Mouse (Mus musculus) neural tube, embryonic 14.5 days (tissue): ENCODE data around the gene Wdr90. TPM values are rescaled to one million over a fixed set of nuclear protein-coding genes. Genes with fewer than 3 reads are reported as not detected.

Experiments
- ATAC-seq: fragments of 200-750 bp; cut with Nextera tagmentation; 2 replicates; pipeline ENCODE4 v1.8.0; 2017; ENCODE audit warnings: low read depth, mild to moderate bottlenecking, moderate TSS enrichment, moderate library complexity
- H3K27ac ChIP-seq: fragments of 300-500 bp; sonication (generic); 2 replicates; pipeline ENCODE4 v1.5.1; 2014; ENCODE audit warnings: low read depth, mild to moderate bottlenecking, control low read depth, low read length, moderate library complexity, mixed read lengths
- H3K27me3 ChIP-seq: fragments of 300-500 bp; sonication (generic); 2 replicates; pipeline ENCODE4 v1.6.1; 2014; ENCODE audit warnings: low read length; ENCODE audit not compliant: control insufficient read depth, insufficient read depth
- H3K36me3 ChIP-seq: fragments of 300-500 bp; sonication (generic); 2 replicates; pipeline ENCODE4 v1.6.1; 2014; ENCODE audit warnings: low read length, mixed read lengths; ENCODE audit not compliant: control insufficient read depth, insufficient read depth
- H3K4me1 ChIP-seq: fragments of 300-500 bp; sonication (generic); 2 replicates; pipeline ENCODE4 v1.6.1; 2014; ENCODE audit warnings: low read length; ENCODE audit not compliant: control insufficient read depth, insufficient read depth
- H3K4me2 ChIP-seq: fragments of 300-500 bp; sonication (generic); 2 replicates; pipeline ENCODE4 v1.6.1; 2014; ENCODE audit warnings: mild to moderate bottlenecking, low read depth, low read length, control low read depth
- H3K4me3 ChIP-seq: fragments of 300-500 bp; sonication (generic); 2 replicates; pipeline ENCODE4 v1.5.1; 2014; ENCODE audit warnings: low read depth, low read length, control low read depth, mixed read lengths
- H3K9ac ChIP-seq: fragments of 300-500 bp; sonication (generic); replicated peaks from 2 replicates; pipeline ENCODE4 v1.6.1; 2014; ENCODE audit warnings: low read depth, mild to moderate bottlenecking, control low read depth, low read length, mixed read lengths
- H3K9me3 ChIP-seq: fragments of 300-500 bp; sonication (generic); 2 replicates; pipeline ENCODE4 v1.6.1; 2016; ENCODE audit warnings: low read length; ENCODE audit not compliant: control insufficient read depth
- WGBS: fragments of 180-500 bp; shearing (Covaris S2); extraction: QIAGEN DNeasy Blood & Tissue Kit; methylation state at CpG from one replicate; pipeline ENCODE4 v1.1.7; 2014; 5-methylcytosine and 5-hydroxymethylcytosine counted together
- polyA plus RNA-seq: library from polyadenylated mRNA; unstranded; fragments of >200 nt; fragmentation: Nextera tagmentation; extraction: Ambion mirVana; gene quantifications from 2 replicates; pipeline ENCODE4 v1.2.1, GENCODE M21; 2014

The Wdr90 gene
- polyA plus RNA-seq, 1 experiment from 2014 or later = 12.1 TPM

- ATAC-seq = no peak
- H3K4me1 ChIP-seq = peaks cover 10% of the 10 kb centered on the region
- peaks cover 15% of the 10 kb centered on the region for H3K36me3 ChIP-seq
- no peak overlapping the region for H3K4me3 ChIP-seq
- H3K27me3 ChIP-seq = no peaks in the 10 kb centered on the region
- H3K9ac ChIP-seq = no peak overlapping the region
- 38% methylated on average over 4 of the region's 4 CpGs for WGBS
- H3K9me3 ChIP-seq = no peaks in the 10 kb centered on the region
- no peak overlapping the region for H3K4me2 ChIP-seq
- H3K27ac ChIP-seq = no peak overlapping the region
These were observed 18.0 kb upstream of the Wdr90 start for GRCm38 (mm10) chr17:25879261-25879660.

GRCm38 (mm10) chr17:25878611-25879180 is 17.4 kb upstream of the Wdr90 start:
- Histone ChIP-seq H3K9me3 (no peaks in the 10 kb centered on the region), H3K36me3 (peaks cover 15% of the 10 kb centered on the region), H3K4me3 (no peak overlapping the region), H3K4me1 (peaks cover 14% of the 10 kb centered on the region), H3K9ac (no peak overlapping the region), H3K27ac (no peak overlapping the region), H3K4me2 (no peak overlapping the region), H3K27me3 (no peaks in the 10 kb centered on the region)
- ATAC-seq = no peak
- WGBS = 87% methylated on average over 19 of the region's 19 CpGs

GRCm38 (mm10) chr17:25877741-25878610 is 16.7 kb upstream of the Wdr90 start:
- Histone ChIP-seq H3K27me3 (no peaks in the 10 kb centered on the region), H3K27ac (no peak overlapping the region), H3K9ac (no peak overlapping the region), H3K4me2 (no peak overlapping the region), H3K36me3 (peaks cover 10% of the 10 kb centered on the region), H3K4me1 (peaks cover 14% of the 10 kb centered on the region), H3K4me3 (no peak overlapping the region), H3K9me3 (no peaks in the 10 kb centered on the region)
- no peak for ATAC-seq
- 96% methylated on average over 32 of the region's 32 CpGs for WGBS

- Histone ChIP-seq H3K4me1 (peaks cover 14% of the 10 kb centered on the region), H3K4me2 (no peak overlapping the region), H3K36me3 (peaks cover 10% of the 10 kb centered on the region), H3K4me3 (no peak overlapping the region), H3K27me3 (no peaks in the 10 kb centered on the region), H3K27ac (no peak overlapping the region), H3K9me3 (no peaks in the 10 kb centered on the region), H3K9ac (no peak overlapping the region)
- 93% methylated on average over 3 of the region's 3 CpGs for WGBS
- no peak for ATAC-seq
These were observed 15.7 kb upstream of the Wdr90 start for GRCm38 (mm10) chr17:25877025-25877424.

GRCm38 (mm10) chr17:25876347-25876915 is 15.1 kb upstream of the Wdr90 start:
- Histone ChIP-seq H3K27me3 (no peaks in the 10 kb centered on the region), H3K4me1 (peaks cover 14% of the 10 kb centered on the region), H3K4me2 (peak overlapping the region; percentile 95), H3K36me3 (peaks cover 10% of the 10 kb centered on the region), H3K9me3 (no peaks in the 10 kb centered on the region), H3K4me3 (peak overlapping the region; percentile 75), H3K9ac (peak overlapping the region; percentile 85), H3K27ac (no peak overlapping the region; the same call in 1 of the 2 replicates)
- ATAC-seq = no peak
- WGBS = 64% methylated on average over 10 of the region's 10 CpGs

- under 1% methylated on average over 59 of the region's 59 CpGs for WGBS
- ATAC-seq = peak; percentile 93
- peaks cover 12% of the 10 kb centered on the region for H3K4me1 ChIP-seq
- no peaks in the 10 kb centered on the region for H3K9me3 ChIP-seq
- peak overlapping the region; percentile 85 for H3K9ac ChIP-seq
- peak overlapping the region; percentile 75 for H3K4me3 ChIP-seq
- peak overlapping the region; percentile 91 for H3K27ac ChIP-seq
- H3K4me2 ChIP-seq = peak overlapping the region; percentile 95
- H3K27me3 ChIP-seq = no peaks in the 10 kb centered on the region
- H3K36me3 ChIP-seq = peaks cover 10% of the 10 kb centered on the region
These were observed 14.2 kb upstream of the Wdr90 start for GRCm38 (mm10) chr17:25875171-25876136.

- peaks cover 12% of the 10 kb centered on the region for H3K4me1 ChIP-seq
- H3K4me2 ChIP-seq = peak within 1 kb of the TSS; percentile 95
- H3K9ac ChIP-seq = peak within 1 kb of the TSS; percentile 85
- no peaks in the 10 kb centered on the region for H3K9me3 ChIP-seq
- H3K27me3 ChIP-seq = no peaks in the 10 kb centered on the region
- peak within 1 kb of the TSS; percentile 75 for H3K4me3 ChIP-seq
- peak; percentile 77 for ATAC-seq
- H3K27ac ChIP-seq = peak within 1 kb of the TSS; percentile 91
- under 1% methylated on average over 25 of the region's 25 CpGs for WGBS
- peaks cover 10% of the 10 kb centered on the region for H3K36me3 ChIP-seq
These were observed 13.4 kb upstream of the Wdr90 start, which contains the start of gene Mettl26 for GRCm38 (mm10) chr17:25874721-25875170. Mettl26 (plus strand) TSS chr17:25875074.

GRCm38 (mm10) chr17:25874148-25874720 is 12.9 kb upstream of the Wdr90 start:
- peaks cover 12% of the 10 kb centered on the region for H3K4me1 ChIP-seq
- peak overlapping the region; percentile 95 for H3K4me2 ChIP-seq
- no peaks in the 10 kb centered on the region for H3K9me3 ChIP-seq
- H3K9ac ChIP-seq = peak overlapping the region; percentile 39; the same call in 1 of the 2 replicates
- H3K36me3 ChIP-seq = peaks cover 5% of the 10 kb centered on the region
- WGBS = 5% methylated on average over 14 of the region's 14 CpGs
- no peak for ATAC-seq
- H3K27ac ChIP-seq = peak overlapping the region; percentile 91
- H3K27me3 ChIP-seq = no peaks in the 10 kb centered on the region
- peak overlapping the region; percentile 75 for H3K4me3 ChIP-seq
